Mouse (Mus musculus) heart, embryonic 14.5 days (tissue): Measurements from ENCODE around the gene Cdkl3. TPM values are rescaled to one million over a fixed set of nuclear protein-coding genes. Genes with fewer than 3 reads are reported as not detected.

Source experiments
- ATAC-seq: fragments of 200-750 bp; cut with Nextera tagmentation; 2 replicates; pipeline ENCODE4 v1.8.0; 2017; ENCODE audit warnings: low read depth, moderate TSS enrichment; ENCODE audit not compliant: insufficient number of reproducible peaks, insufficient read depth, low FRiP score
- H3K27ac ChIP-seq, 2 experiments: fragments of 200-500 bp in 1 of 2; fragments of 300-500 bp in 1 of 2; sonication (generic) in 1 of 2; replicated peaks in 1 of 2; 2 replicates each; pipeline ENCODE4 v1.5.1; 2012 to 2014; ENCODE audit warnings: low read depth in 2 of 2, low read length in 2 of 2, control low read depth in 1 of 2, mild to moderate bottlenecking in 1 of 2, mixed read lengths in 1 of 2; ENCODE audit not compliant: control insufficient read depth in 1 of 2, insufficient read depth in 1 of 2
- H3K27me3 ChIP-seq: fragments of 300-500 bp; sonication (generic); 2 replicates; pipeline ENCODE4 v1.6.1; 2014; ENCODE audit warnings: mild to moderate bottlenecking, low read length, control low read depth; ENCODE audit not compliant: control insufficient read depth, insufficient read depth
- H3K36me3 ChIP-seq: fragments of 300-500 bp; sonication (generic); 2 replicates; pipeline ENCODE4 v1.6.1; 2014; ENCODE audit warnings: mild to moderate bottlenecking, control low read depth, low read length, mixed read lengths; ENCODE audit not compliant: control insufficient read depth, insufficient read depth
- H3K4me1 ChIP-seq, 2 experiments: fragments of 200-500 bp in 1 of 2; fragments of 300-500 bp in 1 of 2; sonication (generic) in 1 of 2; 2 replicates each; pipeline ENCODE4 v1.6.1; 2012 to 2014; ENCODE audit warnings: low read length in 2 of 2, control low read depth in 1 of 2, mixed read lengths in 1 of 2; ENCODE audit not compliant: control insufficient read depth in 2 of 2, insufficient read depth in 2 of 2
- H3K4me2 ChIP-seq: fragments of 300-500 bp; sonication (generic); 2 replicates; pipeline ENCODE4 v1.6.1; 2014; ENCODE audit warnings: mild to moderate bottlenecking, low read length
- H3K4me3 ChIP-seq, 2 experiments: fragments of 200-500 bp in 1 of 2; fragments of 300-500 bp in 1 of 2; sonication (generic) in 1 of 2; 2 replicates each; pipeline ENCODE4 v1.5.1; 2012 to 2014; ENCODE audit warnings: low read length in 2 of 2, mild to moderate bottlenecking in 2 of 2, control low read depth in 1 of 2, low read depth in 1 of 2, moderate library complexity in 1 of 2; ENCODE audit not compliant: control insufficient read depth in 1 of 2, insufficient read depth in 1 of 2
- H3K9ac ChIP-seq: fragments of 300-500 bp; sonication (generic); 2 replicates; pipeline ENCODE4 v1.6.1; 2014; ENCODE audit warnings: mild to moderate bottlenecking, low read length
- H3K9me3 ChIP-seq: fragments of 300-500 bp; sonication (generic); 2 replicates; pipeline ENCODE4 v1.6.1; 2016; ENCODE audit warnings: low read length, control low read depth; ENCODE audit not compliant: control insufficient read depth
- WGBS: fragments of 180-500 bp; shearing (Covaris S2); extraction: QIAGEN DNeasy Blood & Tissue Kit; methylation state at CpG from one replicate; pipeline ENCODE4 v1.1.7; 2014; 5-methylcytosine and 5-hydroxymethylcytosine counted together
- polyA plus RNA-seq: library from polyadenylated mRNA; unstranded; fragments of >200 nt; fragmentation: Nextera tagmentation; extraction: Ambion mirVana; gene quantifications from 2 replicates; pipeline ENCODE4 v1.2.1, GENCODE M21; 2014

Cdkl3 gene
- polyA plus RNA-seq, 1 experiment from 2014 or later: 9.1 TPM

DNA sequence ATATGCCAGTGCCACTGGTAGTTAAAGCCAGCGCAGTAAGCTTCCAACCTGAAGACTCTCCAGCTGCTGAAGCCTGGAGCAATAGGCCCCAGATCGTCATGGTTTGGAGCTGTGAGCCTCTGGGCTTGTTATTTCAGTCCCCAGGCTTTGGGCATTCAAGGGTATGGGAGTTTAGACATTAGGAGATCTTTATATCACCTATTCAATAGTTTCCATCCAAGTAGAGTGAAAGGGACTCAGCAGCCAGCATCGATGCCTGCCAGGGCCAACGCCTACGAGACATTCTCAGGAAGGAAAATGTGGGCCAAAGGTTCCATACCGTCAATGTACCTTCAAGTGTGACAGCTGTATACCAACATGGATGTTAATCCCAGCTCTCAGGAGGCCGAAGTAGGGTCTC is 41.7 kb upstream of the Cdkl3 start:
- ATAC-seq: no peak
- Histone ChIP-seq H3K4me3 (no peak overlapping the region), H3K4me2 (no peak overlapping the region), H3K9me3 (peaks cover 2% of the 10 kb centered on the region; the same call in 1 of the 2 replicates), H3K9ac (no peak overlapping the region), H3K4me1 (no peaks in the 10 kb centered on the region), H3K36me3 (no peaks in the 10 kb centered on the region), H3K27me3 (peaks cover 5% of the 10 kb centered on the region; the same call in 1 of the 2 replicates), H3K27ac (no peak overlapping the region)
- WGBS: 84% methylated on average over 7 of the region's 7 CpGs

DNA sequence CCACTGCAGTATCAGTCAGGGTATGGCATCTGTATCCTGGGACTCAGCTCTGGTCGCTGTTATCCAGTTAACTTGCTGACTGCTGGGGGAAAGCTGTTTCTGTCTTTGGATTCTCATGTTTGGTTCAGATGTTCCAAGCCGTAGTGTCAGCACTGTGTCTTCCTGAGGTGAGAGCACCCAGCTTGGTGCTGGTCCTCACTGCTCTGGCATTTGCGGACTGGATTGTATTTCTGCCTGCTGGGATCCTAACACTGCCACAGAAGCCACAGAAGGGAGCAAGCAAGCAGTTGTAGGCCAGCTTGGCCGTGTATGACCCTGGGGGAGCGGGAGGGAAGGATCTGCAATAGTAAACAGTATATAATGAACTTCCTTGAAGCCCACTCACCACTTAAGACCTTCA is 37.4 kb upstream of the Cdkl3 start:
- WGBS: 65% methylated on average over 5 of the region's 5 CpGs
- ATAC-seq: no peak
- no peak overlapping the region for H3K27ac ChIP-seq
- H3K4me2 ChIP-seq: no peak overlapping the region
- no peak overlapping the region for H3K9ac ChIP-seq
- peaks cover 5% of the 10 kb centered on the region; the same call in 1 of the 2 replicates for H3K27me3 ChIP-seq
- no peak overlapping the region for H3K4me3 ChIP-seq
- H3K9me3 ChIP-seq: no peaks in the 10 kb centered on the region
- H3K36me3 ChIP-seq: peaks cover 25% of the 10 kb centered on the region
- H3K4me1 ChIP-seq: peaks cover 2 to 7% of the 10 kb centered on the region in 2 experiments; a peak in 2 of 4 replicates

DNA sequence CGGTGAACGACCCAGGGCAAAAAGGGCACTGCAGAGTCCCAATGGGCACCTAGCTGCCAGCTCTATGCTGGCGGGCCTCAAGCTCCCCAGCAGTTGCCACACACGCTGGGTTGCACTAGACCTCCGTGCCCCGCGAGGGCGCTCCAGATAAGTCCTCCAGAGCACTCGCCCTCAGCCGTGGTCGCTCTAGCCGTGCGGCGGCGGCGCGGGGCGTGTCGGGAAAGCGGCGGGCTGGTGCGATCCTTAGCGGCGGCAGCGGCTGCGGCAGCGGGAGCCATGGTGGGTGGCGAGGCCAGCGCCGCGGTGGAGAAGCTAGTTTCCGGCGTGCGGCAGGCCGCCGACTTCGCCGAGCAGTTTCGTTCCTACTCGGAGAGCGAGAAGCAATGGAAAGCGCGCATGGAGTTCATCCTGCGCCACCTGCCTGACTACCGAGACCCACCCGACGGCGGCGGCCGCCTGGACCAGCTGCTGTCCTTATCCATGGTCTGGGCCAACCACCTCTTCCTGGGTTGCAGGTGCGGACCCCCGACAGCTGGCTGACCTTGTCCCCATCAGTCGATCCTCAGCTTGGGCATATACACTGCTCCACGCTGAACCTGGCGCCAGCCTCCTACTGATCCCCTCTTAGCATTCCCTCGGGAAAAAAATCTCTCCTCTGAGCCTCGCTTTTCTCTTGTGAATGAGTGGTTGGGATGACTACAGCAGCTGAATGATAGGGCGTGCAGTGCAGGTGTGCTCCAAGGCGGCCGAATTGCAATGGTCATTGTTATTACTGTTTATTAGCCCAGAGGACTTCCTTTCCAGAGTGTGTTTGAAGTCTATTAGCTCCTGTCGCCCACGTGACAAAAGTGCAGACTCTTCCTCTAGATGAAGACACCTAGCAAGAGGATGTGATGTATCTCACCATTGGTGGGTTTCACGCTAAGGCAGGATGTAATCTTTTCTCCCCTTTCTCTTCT is 36.3 kb upstream of the Cdkl3 start, which contains the start of gene Cdkn2aipnl:
Gene Cdkn2aipnl (plus strand): TSS at position 219 of the 959 bp plus-strand sequence.
- H3K9ac ChIP-seq: peak within 1 kb of the TSS; percentile 75
- H3K36me3 ChIP-seq: peaks cover 36% of the 10 kb centered on the region
- WGBS: 2% methylated on average over 60 of the region's 63 CpGs
- 0 out of 4 replicates have a peak within 1 kb of the TSS, but pooled peaks of 1 of the 2 experiments have one; percentile 6 for H3K27ac ChIP-seq
- ATAC-seq: peak; percentile 79
- no peaks in the 10 kb centered on the region for H3K27me3 ChIP-seq
- no peaks in the 10 kb centered on the region for H3K9me3 ChIP-seq
- H3K4me1 ChIP-seq: peaks cover 2 to 7% of the 10 kb centered on the region in 2 experiments; a peak in 2 of 4 replicates
- H3K4me2 ChIP-seq: peak within 1 kb of the TSS; percentile 85
- peak within 1 kb of the TSS; percentile 60 to 63 for H3K4me3 ChIP-seq

GRCm38 (mm10) chr11:51968896-51969295 is 35.1 kb upstream of the Cdkl3 start:
- no peaks in the 10 kb centered on the region for H3K9me3 ChIP-seq
- H3K27ac ChIP-seq: no peak overlapping the region
- 91% methylated on average over 9 of the region's 9 CpGs for WGBS
- H3K4me3 ChIP-seq: no peak overlapping the region
- ATAC-seq: no peak
- H3K4me1 ChIP-seq: peaks cover 2 to 7% of the 10 kb centered on the region in 2 experiments; a peak in 2 of 4 replicates
- H3K9ac ChIP-seq: no peak overlapping the region
- H3K4me2 ChIP-seq: no peak overlapping the region
- no peaks in the 10 kb centered on the region for H3K27me3 ChIP-seq
- peaks cover 46% of the 10 kb centered on the region for H3K36me3 ChIP-seq

DNA sequence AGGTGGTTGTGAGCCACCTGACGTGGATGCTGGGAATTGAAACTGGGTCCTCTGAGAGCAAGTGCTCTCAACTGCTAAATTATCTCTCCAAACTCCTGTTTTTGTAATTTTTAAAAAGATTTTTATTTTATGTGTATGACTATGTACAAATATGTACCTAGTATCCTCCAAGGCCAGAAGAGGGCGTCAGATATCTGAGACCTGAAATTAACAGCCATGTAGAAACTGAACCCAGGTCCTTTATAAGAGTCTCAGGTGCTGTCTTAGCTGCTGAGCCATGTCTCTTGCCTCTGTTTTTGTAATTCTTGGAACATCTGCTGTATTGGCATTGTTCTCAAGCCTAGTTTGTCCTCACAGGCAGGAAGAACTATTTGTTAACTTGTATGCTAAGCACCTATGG is 34.5 kb upstream of the Cdkl3 start:
- Histone ChIP-seq H3K4me3 (no peak overlapping the region), H3K27ac (no peak overlapping the region), H3K4me1 (peaks cover 2 to 7% of the 10 kb centered on the region in 2 experiments; a peak in 2 of 4 replicates), H3K9ac (no peak overlapping the region), H3K36me3 (peaks cover 50% of the 10 kb centered on the region), H3K27me3 (no peaks in the 10 kb centered on the region), H3K9me3 (no peaks in the 10 kb centered on the region), H3K4me2 (no peak overlapping the region)
- no peak for ATAC-seq
- WGBS: 99% methylated on average over 2 of the region's 2 CpGs

- WGBS: 94% methylated on average over 6 of the region's 6 CpGs
- Histone ChIP-seq H3K4me2 (no peak overlapping the region), H3K9ac (no peak overlapping the region), H3K36me3 (peaks cover 64% of the 10 kb centered on the region), H3K4me1 (peaks cover 7 to 11% of the 10 kb centered on the region in 2 experiments; a peak in 3 of 4 replicates), H3K27ac (no peak overlapping the region), H3K27me3 (no peaks in the 10 kb centered on the region), H3K9me3 (no peaks in the 10 kb centered on the region), H3K4me3 (no peak overlapping the region)
- ATAC-seq: no peak
Observed at GRCm38 (mm10) chr11:51971644-51972043, 32.4 kb upstream of the Cdkl3 start.

DNA sequence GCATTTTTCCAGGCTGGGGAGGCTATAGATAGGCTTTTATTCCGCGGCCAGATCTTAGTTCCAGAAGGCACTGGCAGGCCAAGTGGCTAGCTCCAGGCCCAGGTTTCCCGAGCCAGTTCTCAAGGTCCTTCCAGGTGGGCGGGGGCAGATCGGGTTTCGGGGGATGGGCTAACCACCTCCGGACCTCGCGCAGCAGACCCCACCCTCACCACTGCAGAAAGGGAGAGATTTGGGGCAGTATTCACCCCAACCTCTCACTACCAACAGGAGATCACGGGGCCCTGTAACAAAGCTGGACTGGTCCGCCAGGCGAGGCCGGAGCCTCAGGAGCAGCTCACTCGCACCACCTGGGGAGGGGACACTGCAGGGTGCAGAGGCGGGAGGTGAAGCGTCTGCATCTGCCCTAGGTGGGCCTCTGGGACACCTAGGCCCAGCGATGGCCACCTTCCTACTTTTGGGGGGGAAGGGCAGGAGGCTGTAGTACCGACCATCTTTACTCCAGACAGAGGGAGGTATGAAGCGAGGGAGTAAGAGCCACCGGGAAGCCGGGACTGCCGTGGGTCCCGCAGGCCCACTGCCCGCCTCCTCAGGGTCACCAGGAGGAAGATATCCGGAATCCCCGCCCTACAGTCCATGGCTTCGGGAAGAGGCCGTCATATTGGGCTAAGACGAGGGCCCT is 4.3 kb upstream of the Cdkl3 start:
- peak overlapping the region; percentile 91 to 98 for H3K27ac ChIP-seq
- no peaks in the 10 kb centered on the region for H3K9me3 ChIP-seq
- H3K36me3 ChIP-seq: peaks cover 34% of the 10 kb centered on the region
- under 1% methylated on average over 29 of the region's 29 CpGs for WGBS
- H3K4me3 ChIP-seq: peak overlapping the region; percentile 73 to 79
- peak overlapping the region; percentile 99 for H3K9ac ChIP-seq
- ATAC-seq: peak; percentile 23
- H3K4me1 ChIP-seq: peaks cover 0 to 42% of the 10 kb centered on the region in 2 experiments; a peak in 3 of 4 replicates
- H3K27me3 ChIP-seq: no peaks in the 10 kb centered on the region
- H3K4me2 ChIP-seq: peak overlapping the region; percentile 82
